Mouse (Mus musculus) embryonic fibroblast, embryonic 13.5 days (primary cell): Measurements from ENCODE around the gene Gm27029. TPM values are rescaled to one million over a fixed set of nuclear protein-coding genes. Genes with fewer than 3 reads are reported as not detected.
"Not testable (repeated sequence)": the region's sequence is repeated elsewhere in the genome, so short reads cannot be mapped to it uniquely, and the experiment has no call there.

Source experiments
- H3K27ac ChIP-seq: 2 replicates; pipeline ENCODE4 v1.5.1; 2012; ENCODE audit warnings: low read length, control low read depth, inconsistent platforms; ENCODE audit not compliant: insufficient read depth
- H3K4me1 ChIP-seq: 2 replicates; pipeline ENCODE4 v1.6.1; 2011; ENCODE audit warnings: low read length; ENCODE audit not compliant: control insufficient read depth, insufficient read depth
- H3K4me3 ChIP-seq: 2 replicates; pipeline ENCODE4 v1.5.1; 2011; ENCODE audit warnings: mild to moderate bottlenecking, control low read depth, low read length; ENCODE audit not compliant: insufficient read depth
- CTCF ChIP-seq: IDR thresholded peaks from 2 replicates; pipeline ENCODE4 v1.5.1; 2011; ENCODE audit warnings: mild to moderate bottlenecking, control low read depth, low read length, moderate library complexity, borderline replicate concordance; ENCODE audit not compliant: insufficient read depth
- POLR2A ChIP-seq: IDR thresholded peaks from 2 replicates; pipeline ENCODE4 v1.6.1; 2011; ENCODE audit warnings: low read depth, mild to moderate bottlenecking, control low read depth, low read length, moderate library complexity
- polyA plus RNA-seq: library from polyadenylated mRNA; stranded (reverse); fragments of >200 nt; gene quantifications from 2 replicates; pipeline ENCODE4 v1.2.4, GENCODE M21; 2011; ENCODE audit warnings: low read depth; ENCODE audit not compliant: missing spikeins, insufficient read length

Gene Gm27029
- polyA plus RNA-seq, 1 experiment: 12.6 TPM

DNA sequence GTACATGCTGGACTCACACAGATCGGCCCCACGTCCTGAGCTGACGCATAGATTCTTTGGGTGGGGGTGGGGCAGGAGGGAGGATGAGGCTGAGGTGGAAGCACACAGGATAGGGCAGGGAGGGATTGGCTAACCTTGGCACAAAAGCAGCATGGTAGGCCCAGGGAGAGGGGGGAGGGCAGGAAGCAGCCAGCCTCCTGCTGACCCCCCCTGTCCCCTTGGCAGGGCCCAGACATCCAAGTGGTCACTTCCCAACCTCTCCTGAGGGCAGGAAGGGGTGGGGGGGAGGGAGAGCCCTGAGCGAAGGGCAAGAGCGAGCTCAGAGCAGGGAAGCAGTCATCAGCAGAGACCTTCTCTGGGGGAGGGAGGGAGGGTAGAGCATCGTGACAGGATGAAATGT is 35.1 kb upstream of the Gm27029 start:
- peaks cover 6% of the 10 kb centered on the region for H3K4me1 ChIP-seq
- H3K4me3 ChIP-seq: no peak overlapping the region
- no peak overlapping the region for H3K27ac ChIP-seq
- TF ChIP-seq CTCF (no peak), POLR2A (no peak)

DNA sequence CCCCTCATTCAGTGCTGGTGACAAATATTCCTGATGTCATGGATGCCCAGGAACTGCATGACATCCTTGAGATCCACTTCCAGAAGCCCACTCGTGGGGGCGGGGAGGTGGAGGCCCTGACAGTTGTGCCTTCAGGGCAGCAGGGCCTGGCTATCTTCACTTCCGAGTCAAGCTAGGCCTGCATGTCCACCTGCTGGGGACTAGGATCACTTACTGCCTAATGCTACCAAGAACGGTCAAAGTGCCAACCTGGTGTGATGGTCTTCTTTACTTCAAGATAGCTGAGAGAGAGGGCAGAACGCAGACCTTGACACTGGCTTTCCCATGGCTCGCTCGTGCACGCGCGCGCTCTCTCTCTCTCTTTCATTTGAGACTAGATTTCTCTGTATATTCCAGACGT is 33.6 kb upstream of the Gm27029 start:
- Histone ChIP-seq H3K27ac (no peak overlapping the region), H3K4me1 (peaks cover 10% of the 10 kb centered on the region), H3K4me3 (no peak overlapping the region)
- TF ChIP-seq CTCF (no peak), POLR2A (no peak)

DNA sequence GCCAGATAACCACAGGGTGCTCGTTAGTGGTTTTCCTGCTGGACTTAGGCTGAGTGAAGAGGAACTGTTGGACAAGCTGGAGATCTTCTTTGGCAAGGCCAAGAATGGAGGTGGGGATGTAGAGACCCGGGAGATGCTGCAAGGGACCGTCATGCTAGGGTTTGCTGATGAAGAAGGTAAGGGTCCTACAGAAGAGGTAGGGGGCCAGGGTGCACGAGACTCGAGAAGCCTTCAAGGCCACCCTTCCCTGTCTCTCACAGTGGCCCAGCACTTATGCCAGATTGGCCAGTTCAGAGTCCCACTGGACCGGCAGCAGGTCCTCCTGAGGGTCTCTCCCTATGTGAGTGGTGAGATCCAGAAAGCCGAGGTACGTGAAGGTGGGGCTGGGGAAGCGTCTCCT is 33.0 kb upstream of the Gm27029 start:
- Histone ChIP-seq H3K4me3 (no peak overlapping the region), H3K4me1 (peaks cover 10% of the 10 kb centered on the region), H3K27ac (no peak overlapping the region)
- TF ChIP-seq CTCF (no peak), POLR2A (no peak)

DNA sequence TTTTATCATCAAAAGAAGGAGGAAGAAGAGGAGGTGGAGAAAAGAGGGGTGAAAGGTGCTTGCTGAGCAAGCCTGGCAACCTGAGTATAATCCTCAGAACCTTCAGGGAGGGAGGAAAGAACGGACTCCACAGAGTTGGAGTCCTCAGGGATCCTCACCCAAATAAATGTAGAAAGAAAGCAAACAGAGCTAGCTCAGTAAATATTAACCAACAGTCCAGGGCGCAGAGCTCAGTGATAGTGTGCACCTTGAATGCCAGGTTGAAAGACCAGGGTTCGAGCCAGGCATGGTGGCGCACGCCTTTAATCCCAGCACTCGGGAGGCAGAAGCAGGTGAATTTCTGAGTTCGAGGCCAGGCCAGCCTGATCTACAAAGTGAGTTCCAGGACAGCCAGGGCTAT is 31.0 kb upstream of the Gm27029 start:
- H3K27ac ChIP-seq: no peak overlapping the region
- H3K4me3 ChIP-seq: no peak overlapping the region
- H3K4me1 ChIP-seq: peaks cover 11% of the 10 kb centered on the region
- no peak for TF ChIP-seq POLR2A
- no peak for TF ChIP-seq CTCF

DNA sequence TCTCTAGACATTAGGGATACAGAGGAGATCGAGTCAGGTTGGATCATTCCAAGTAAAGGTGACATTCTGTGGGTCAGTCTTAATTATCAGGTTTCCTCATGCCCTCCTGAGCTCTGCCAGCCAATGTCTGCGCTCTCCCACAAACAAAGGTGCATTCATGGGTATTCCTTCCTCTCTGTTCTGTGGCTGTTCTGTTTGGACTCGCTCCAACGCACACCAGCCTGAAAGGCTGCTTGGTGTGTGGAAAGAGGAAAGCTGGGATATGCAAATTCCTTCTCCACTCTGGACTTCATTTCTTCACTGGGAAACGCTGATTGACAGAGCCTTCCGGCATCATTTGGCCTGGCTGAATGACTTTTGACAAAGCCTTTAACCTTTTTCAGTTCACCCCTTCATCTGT is 30.1 kb upstream of the Gm27029 start:
- no peak overlapping the region for H3K4me3 ChIP-seq
- no peak overlapping the region for H3K27ac ChIP-seq
- H3K4me1 ChIP-seq: peaks cover 11% of the 10 kb centered on the region
- no peak for TF ChIP-seq POLR2A
- TF ChIP-seq CTCF: no peak

DNA sequence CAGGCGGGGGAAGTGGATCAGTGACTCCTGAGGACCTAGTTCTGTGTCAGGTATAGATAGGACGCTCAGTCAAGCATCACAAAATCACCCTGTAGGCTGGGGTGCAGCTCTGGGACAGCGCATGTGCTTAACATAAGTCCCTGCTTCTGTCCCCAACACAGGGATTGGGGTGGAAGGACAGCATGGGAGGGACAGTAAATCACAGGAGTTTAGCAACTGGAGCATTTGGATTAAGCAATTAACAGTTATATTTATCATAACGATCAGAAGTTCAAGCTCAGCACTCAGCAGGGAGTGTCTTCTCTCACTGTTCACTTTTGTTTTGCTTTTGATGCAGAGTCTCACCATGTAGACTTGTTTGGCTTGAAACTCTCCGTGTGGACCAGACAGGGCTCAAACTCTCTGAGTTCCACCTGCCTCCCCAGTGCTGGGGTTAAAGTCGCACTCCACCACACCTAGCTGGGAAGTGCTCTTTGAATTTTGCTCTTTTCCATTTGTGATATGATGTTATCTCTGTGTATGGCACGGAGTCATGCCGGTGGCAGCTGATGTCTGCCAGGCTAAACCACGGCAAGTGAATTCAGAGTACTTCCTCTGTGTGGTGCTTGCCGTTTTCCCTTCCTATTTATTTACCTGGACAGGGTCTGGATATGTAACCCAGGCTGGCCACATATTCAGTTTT is 27.6 kb upstream of the Gm27029 start:
- TF ChIP-seq CTCF (no peak), POLR2A (no peak)

DNA sequence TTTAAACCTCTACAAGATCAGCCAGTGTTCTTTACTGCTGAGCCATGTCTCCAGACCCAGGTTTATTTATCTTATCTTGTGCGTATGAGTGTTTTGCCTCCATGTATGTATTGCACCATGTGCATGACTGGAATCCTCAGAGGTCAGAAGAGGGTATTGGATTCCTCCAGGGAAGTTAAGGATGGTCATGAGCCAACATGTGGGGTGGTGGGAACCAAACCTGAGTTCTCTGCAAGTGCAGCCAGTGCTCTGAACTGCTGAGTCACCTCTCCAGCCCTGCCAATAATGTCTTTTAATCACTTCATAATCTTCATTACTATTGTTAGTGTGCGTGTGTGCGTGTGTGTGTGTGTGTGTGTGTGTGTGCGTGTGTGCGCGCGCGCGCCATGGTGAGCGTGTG is 26.9 kb upstream of the Gm27029 start:
- TF ChIP-seq POLR2A: no peak
- TF ChIP-seq CTCF: no peak
- Histone ChIP-seq H3K4me3 (no peak overlapping the region), H3K27ac (peak overlapping the region; percentile 35; the same call in 1 of the 2 replicates), H3K4me1 (peaks cover 11% of the 10 kb centered on the region)

More for the DNA sequence above, 27.6 kb upstream of the Gm27029 start:
- peaks cover 11% of the 10 kb centered on the region for H3K4me1 ChIP-seq
- H3K4me3 ChIP-seq: no peak overlapping the region
- H3K27ac ChIP-seq: no peak overlapping the region

DNA sequence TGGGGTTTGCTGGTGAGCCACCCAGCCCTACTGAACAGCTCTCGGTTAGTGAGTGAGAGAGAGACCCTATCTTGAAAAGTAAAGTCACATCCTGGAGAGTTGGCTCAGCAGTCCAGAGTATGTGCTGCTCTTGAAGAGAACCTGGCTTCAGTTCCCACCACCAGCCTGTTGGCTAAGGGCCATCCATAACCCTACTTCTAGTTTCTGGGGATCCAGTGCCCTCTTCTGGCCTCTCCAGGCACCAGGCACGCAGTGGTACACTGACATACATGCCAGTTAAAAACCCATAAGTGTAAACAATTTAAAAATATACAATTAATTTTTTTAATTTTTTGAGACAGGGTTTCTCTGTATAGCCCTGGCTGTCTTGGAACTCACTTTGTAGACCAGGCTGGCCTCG is 25.8 kb upstream of the Gm27029 start:
- TF ChIP-seq CTCF (no peak), POLR2A (no peak)
- H3K4me3 ChIP-seq: no peak overlapping the region
- no peak overlapping the region for H3K27ac ChIP-seq
- peaks cover 11% of the 10 kb centered on the region for H3K4me1 ChIP-seq

DNA sequence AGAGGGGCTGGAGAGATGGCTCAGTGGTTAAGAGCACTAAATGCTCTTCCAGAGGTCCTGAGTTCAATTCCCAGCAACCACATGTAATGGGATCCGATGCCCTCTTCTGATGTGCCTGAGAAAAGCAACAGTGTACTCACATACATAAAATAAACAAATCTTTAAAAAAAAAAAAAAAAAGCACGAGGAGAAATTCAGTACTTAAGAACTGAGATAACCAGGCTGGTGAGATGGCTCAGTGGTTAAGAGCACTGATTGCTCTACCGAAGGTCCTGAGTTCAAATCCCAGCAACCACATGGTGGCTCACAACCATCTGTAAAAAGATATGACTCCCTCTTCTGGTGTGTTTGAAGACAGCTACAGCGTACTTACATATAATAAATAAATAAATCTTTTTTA is 25.0 kb upstream of the Gm27029 start:
- H3K27ac ChIP-seq, H3K4me1 ChIP-seq, H3K4me3 ChIP-seq: not testable (repeated sequence)

DNA sequence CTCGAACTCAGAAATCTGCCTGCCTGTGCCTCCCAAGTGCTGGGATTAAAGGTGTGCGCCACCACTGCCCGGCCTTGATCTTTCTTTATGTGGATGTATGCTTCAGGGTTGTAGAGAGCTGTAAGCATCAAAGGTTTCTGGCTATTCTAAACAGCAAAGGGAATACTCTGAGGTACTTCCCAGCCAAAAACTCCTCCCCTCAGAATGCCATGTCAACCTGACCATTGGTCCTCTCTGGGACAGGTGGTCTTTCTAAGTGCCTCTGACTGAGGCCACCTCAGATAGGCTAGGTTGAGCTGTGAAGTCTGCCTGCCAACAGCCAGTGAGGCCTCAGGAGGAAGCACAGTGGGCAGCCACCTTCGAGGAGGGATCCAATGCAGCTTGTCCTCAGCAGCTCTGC is 24.3 kb upstream of the Gm27029 start:
- Histone ChIP-seq H3K4me1 (peaks cover 6% of the 10 kb centered on the region; the same call in 1 of the 2 replicates), H3K4me3 (peak overlapping the region; percentile 72), H3K27ac (peak overlapping the region; percentile 65; the same call in 1 of the 2 replicates)
- TF ChIP-seq POLR2A (no peak), CTCF (no peak)

DNA sequence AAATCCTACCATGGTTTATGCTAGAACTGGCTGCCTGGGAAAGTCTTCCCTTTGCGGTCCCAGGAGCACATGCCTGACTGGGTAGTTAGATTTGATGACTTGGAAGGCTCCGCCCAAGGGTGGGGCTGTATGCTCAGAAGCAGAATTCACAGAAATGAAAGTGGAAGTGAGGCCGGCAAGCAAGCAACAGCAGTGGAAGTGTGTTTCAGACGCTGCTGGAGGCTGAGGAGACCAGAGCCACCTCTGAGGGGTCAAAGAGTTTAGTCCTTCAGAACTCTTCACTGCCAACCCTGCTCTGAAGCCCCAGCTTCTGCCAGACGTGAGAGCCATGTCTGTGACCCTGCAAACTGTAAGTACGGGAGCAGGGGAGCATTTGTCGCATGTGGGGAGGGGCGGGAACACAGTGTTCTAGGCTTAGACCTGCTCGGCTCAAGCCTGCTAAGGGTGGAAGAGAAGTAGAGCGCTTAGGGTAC is 23.7 kb upstream of the Gm27029 start, which contains the start of gene Ifi35:
Gene Ifi35 (plus strand): TSS at position 134 of the 473 bp plus-strand sequence.
- Histone ChIP-seq H3K4me1 (peaks cover 6% of the 10 kb centered on the region; the same call in 1 of the 2 replicates), H3K4me3 (peak within 1 kb of the TSS; percentile 72), H3K27ac (peak within 1 kb of the TSS; percentile 65)
- TF ChIP-seq POLR2A (peak; percentile 94), CTCF (no peak)
